Mouse (Mus musculus) intestine, embryonic 14.5 days (tissue): ENCODE results near the gene Gpatch4. TPM values are rescaled to one million over a fixed set of nuclear protein-coding genes. Genes with fewer than 3 reads are reported as not detected.

ENCODE experiments used
- ATAC-seq: fragments of 200-750 bp; cut with Nextera tagmentation; replicated peaks from 2 replicates; pipeline ENCODE4 v1.8.0; 2017; ENCODE audit warnings: low read depth, moderate number of reproducible peaks, moderate TSS enrichment, moderate library complexity; ENCODE audit not compliant: low FRiP score, low TSS enrichment
- DNase-seq: peaks from one replicate; pipeline ENCODE4 v3.0.0-alpha.2; 2018; ENCODE audit warnings: low spot score
- H3K27ac ChIP-seq: fragments of 300-500 bp; sonication (generic); 2 replicates; pipeline ENCODE4 v1.5.1; 2014; ENCODE audit warnings: low read depth, mild to moderate bottlenecking, control low read depth
- H3K27me3 ChIP-seq: fragments of 300-500 bp; sonication (generic); replicated peaks from 2 replicates; pipeline ENCODE4 v1.6.1; 2014; ENCODE audit warnings: low read length, control low read depth; ENCODE audit not compliant: control insufficient read depth, insufficient read depth
- H3K36me3 ChIP-seq: fragments of 300-500 bp; sonication (generic); 2 replicates; pipeline ENCODE4 v1.6.1; 2014; ENCODE audit warnings: low read length, control low read depth; ENCODE audit not compliant: control insufficient read depth, insufficient read depth
- H3K4me1 ChIP-seq: fragments of 300-500 bp; sonication (generic); replicated peaks from 2 replicates; pipeline ENCODE4 v1.6.1; 2014; ENCODE audit warnings: low read length, control low read depth, mixed read lengths; ENCODE audit not compliant: control insufficient read depth, insufficient read depth
- H3K4me2 ChIP-seq: fragments of 300-500 bp; sonication (generic); 2 replicates; pipeline ENCODE4 v1.6.1; 2014; ENCODE audit warnings: low read length
- H3K4me3 ChIP-seq: fragments of 300-500 bp; sonication (generic); 2 replicates; pipeline ENCODE4 v1.5.1; 2014; ENCODE audit warnings: low read depth, low read length, control low read depth, mixed read lengths
- H3K9ac ChIP-seq: fragments of 300-500 bp; sonication (generic); 2 replicates; pipeline ENCODE4 v1.6.1; 2014; ENCODE audit warnings: mild to moderate bottlenecking, low read length
- H3K9me3 ChIP-seq: fragments of 300-500 bp; sonication (generic); 2 replicates; pipeline ENCODE4 v1.6.1; 2016; ENCODE audit warnings: low read length, control low read depth; ENCODE audit not compliant: control insufficient read depth
- WGBS: fragments of 180-500 bp; shearing (Covaris S2); extraction: QIAGEN DNeasy Blood & Tissue Kit; methylation state at CpG from one replicate; pipeline ENCODE4 v1.1.7; 2014; 5-methylcytosine and 5-hydroxymethylcytosine counted together
- polyA plus RNA-seq: library from polyadenylated mRNA; unstranded; fragments of >200 nt; fragmentation: Nextera tagmentation; extraction: Ambion mirVana; gene quantifications from 2 replicates; pipeline ENCODE4 v1.2.1, GENCODE M21; 2014

Gene Gpatch4
- polyA plus RNA-seq, 1 experiment from 2014 or later: 41.1 TPM

DNA sequence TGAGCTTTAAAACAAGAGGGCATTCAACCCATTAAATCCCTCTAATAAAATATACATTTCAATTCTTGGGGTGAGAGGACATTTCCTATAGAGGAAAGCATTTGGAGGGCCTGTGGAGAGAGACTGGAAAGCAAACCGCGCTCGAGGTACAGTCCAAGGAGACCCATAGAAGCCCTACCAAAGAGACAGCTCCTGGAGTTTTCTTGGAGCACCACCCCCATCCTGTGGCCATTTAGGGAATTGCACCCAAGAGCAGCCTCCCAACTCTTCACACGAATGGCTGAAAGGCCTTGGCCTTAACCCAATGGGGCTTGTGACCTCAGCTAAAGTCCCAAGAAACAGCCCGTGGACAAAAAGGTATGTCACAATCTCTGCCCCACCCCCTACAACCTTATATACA, 28.9 kb downstream of the Gpatch4 start:
- Histone ChIP-seq H3K36me3 (no peaks in the 10 kb centered on the region), H3K27ac (no peak overlapping the region), H3K9ac (no peak overlapping the region), H3K9me3 (no peaks in the 10 kb centered on the region), H3K4me1 (no peaks in the 10 kb centered on the region), H3K27me3 (no peaks in the 10 kb centered on the region), H3K4me2 (no peak overlapping the region), H3K4me3 (no peak overlapping the region)
- peak; percentile 99 for DNase-seq
- peak; percentile 64; the same call in 1 of the 2 replicates for ATAC-seq
- 2% methylated on average over 5 of the region's 5 CpGs for WGBS

DNA sequence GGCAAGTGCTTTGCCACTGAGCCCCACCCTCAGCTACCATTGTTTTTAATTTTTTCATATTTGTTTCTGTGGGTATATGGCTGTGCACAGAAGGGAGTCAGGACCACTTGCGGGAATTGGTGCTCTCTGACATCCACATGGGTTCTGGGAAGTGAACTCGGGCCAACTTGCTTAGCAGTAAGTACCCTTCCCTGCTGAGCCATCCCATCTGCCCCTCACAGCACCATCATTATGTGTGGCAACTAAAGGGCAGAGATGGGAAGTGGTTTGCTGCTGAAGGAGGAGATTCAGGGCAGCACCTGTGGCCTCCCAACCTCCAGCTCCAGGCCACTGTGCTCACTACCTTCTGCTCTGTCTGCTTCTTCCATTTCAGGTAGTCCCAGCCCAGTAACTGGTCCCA, 30.7 kb downstream of the Gpatch4 start:
- 59% methylated on average over 2 of the region's 2 CpGs for WGBS
- no peak for ATAC-seq
- H3K27me3 ChIP-seq: no peaks in the 10 kb centered on the region
- DNase-seq: no peak
- H3K27ac ChIP-seq: no peak overlapping the region
- H3K4me2 ChIP-seq: no peak overlapping the region
- H3K4me3 ChIP-seq: no peak overlapping the region
- no peaks in the 10 kb centered on the region for H3K4me1 ChIP-seq
- H3K9me3 ChIP-seq: no peaks in the 10 kb centered on the region
- no peak overlapping the region for H3K9ac ChIP-seq
- H3K36me3 ChIP-seq: no peaks in the 10 kb centered on the region

DNA sequence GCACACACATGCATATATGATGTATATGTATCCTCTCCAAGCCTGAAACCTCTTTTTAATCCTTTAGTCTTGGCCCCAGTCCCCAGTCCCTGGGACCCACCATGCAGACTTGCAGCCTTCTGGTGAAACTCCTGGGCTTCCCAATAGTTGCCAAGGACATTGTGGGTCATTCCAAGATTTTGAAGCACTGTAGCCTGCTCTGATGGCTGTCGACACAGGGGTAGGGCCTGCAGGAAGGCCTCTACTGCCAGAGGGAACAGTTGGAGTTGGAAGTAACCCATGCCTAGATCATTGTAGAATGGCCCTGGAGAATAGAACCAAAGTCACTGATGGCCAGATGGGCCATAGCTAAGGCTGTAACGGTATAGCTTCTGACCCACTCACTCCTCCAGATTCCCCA, 31.4 kb downstream of the Gpatch4 start:
- H3K9me3 ChIP-seq: no peaks in the 10 kb centered on the region
- H3K27me3 ChIP-seq: no peaks in the 10 kb centered on the region
- no peak overlapping the region for H3K4me2 ChIP-seq
- H3K9ac ChIP-seq: no peak overlapping the region
- WGBS: 65% methylated on average over 2 of the region's 2 CpGs
- DNase-seq (no peak), ATAC-seq (no peak)
- H3K27ac ChIP-seq: no peak overlapping the region
- H3K36me3 ChIP-seq: no peaks in the 10 kb centered on the region
- H3K4me1 ChIP-seq: no peaks in the 10 kb centered on the region
- H3K4me3 ChIP-seq: no peak overlapping the region

GRCm38 (mm10) chr3:88074766-88075165, 31.9 kb downstream of the Gpatch4 start:
- H3K36me3 ChIP-seq: no peaks in the 10 kb centered on the region
- ATAC-seq (no peak), DNase-seq (no peak)
- no peaks in the 10 kb centered on the region for H3K9me3 ChIP-seq
- no peaks in the 10 kb centered on the region for H3K27me3 ChIP-seq
- no peak overlapping the region for H3K4me3 ChIP-seq
- H3K27ac ChIP-seq: no peak overlapping the region
- H3K9ac ChIP-seq: no peak overlapping the region
- 78% methylated on average over 8 of the region's 8 CpGs for WGBS
- H3K4me1 ChIP-seq: no peaks in the 10 kb centered on the region
- H3K4me2 ChIP-seq: no peak overlapping the region

GRCm38 (mm10) chr3:88077441-88077840, 34.5 kb downstream of the Gpatch4 start:
- Histone ChIP-seq H3K9ac (no peak overlapping the region), H3K4me2 (no peak overlapping the region), H3K4me1 (peaks cover 3% of the 10 kb centered on the region; the same call in 1 of the 2 replicates), H3K27me3 (no peaks in the 10 kb centered on the region), H3K36me3 (no peaks in the 10 kb centered on the region), H3K27ac (no peak overlapping the region), H3K4me3 (no peak overlapping the region), H3K9me3 (no peaks in the 10 kb centered on the region)
- WGBS: 46% methylated on average over 8 of the region's 8 CpGs
- ATAC-seq (no peak), DNase-seq (no peak)

DNA sequence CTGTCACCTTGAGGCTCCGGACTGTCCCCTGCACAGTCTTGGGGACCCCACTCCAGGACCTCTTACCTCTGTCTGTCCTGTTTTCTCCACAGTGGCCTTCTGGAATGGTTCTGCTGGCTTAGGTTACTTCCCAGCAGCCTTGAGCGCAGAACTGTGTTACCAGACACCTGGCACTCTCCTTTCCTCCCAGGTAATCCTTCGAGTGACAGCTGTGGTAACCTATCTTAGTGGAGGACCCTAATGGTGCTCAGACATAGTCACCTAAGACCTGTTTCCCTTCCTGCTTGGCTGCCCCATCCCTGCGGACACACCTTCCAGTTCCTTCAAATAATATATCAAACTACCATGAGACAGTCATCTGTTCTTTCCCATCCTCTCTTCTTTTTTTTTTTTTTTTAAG, 35.3 kb downstream of the Gpatch4 start, which contains the start of gene Ttc24:
Ttc24 (minus strand) TSS at position 101 of the 400 bp plus-strand sequence.
- WGBS: 74% methylated on average over 4 of the region's 4 CpGs
- no peak for ATAC-seq
- no peak for DNase-seq
- Histone ChIP-seq H3K9me3 (no peaks in the 10 kb centered on the region), H3K4me3 (no peak within 1 kb of the TSS), H3K4me2 (no peak within 1 kb of the TSS), H3K4me1 (peaks cover 10% of the 10 kb centered on the region; the same call in 1 of the 2 replicates), H3K36me3 (no peaks in the 10 kb centered on the region), H3K27ac (no peak within 1 kb of the TSS), H3K9ac (no peak within 1 kb of the TSS), H3K27me3 (no peaks in the 10 kb centered on the region)

GRCm38 (mm10) chr3:88081345-88082223, 38.7 kb downstream of the Gpatch4 start, which contains the start of gene Iqgap3:
Gene Iqgap3 (plus strand): TSS chr3:88081971.
- Histone ChIP-seq H3K36me3 (peaks cover 16% of the 10 kb centered on the region), H3K4me2 (peak within 1 kb of the TSS; percentile 57), H3K27ac (no peak within 1 kb of the TSS), H3K4me3 (peak within 1 kb of the TSS; percentile 49), H3K9ac (peak within 1 kb of the TSS; percentile 48), H3K4me1 (peaks cover 10% of the 10 kb centered on the region; the same call in 1 of the 2 replicates), H3K9me3 (no peaks in the 10 kb centered on the region), H3K27me3 (no peaks in the 10 kb centered on the region)
- WGBS: 19% methylated on average over 33 of the region's 33 CpGs
- ATAC-seq: peak; percentile 82
- peak; percentile 92 for DNase-seq

DNA sequence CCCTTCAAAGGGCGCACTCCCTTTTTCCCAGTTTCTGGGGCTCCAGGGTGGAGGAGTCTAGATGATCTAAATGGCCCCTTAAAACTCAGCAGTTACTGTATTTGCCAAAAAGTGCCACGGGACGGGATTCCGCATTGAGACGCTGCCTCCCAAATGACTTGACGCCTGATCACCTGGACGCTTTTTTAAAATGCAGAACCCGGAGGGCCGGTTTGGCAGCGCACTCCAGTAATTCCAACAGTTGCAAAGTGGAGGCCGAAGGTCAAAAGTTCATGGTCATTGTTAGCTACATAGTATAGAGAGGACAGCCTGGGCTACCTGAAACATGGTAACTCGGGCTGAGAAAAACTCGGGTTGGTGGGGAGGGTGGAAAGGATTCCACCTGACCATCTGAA, 39.3 kb downstream of the Gpatch4 start:
- Histone ChIP-seq H3K4me1 (peaks cover 10% of the 10 kb centered on the region; the same call in 1 of the 2 replicates), H3K27me3 (no peaks in the 10 kb centered on the region), H3K4me2 (peak overlapping the region; percentile 57), H3K4me3 (peak overlapping the region; percentile 49), H3K27ac (no peak overlapping the region), H3K9ac (peak overlapping the region; percentile 48), H3K36me3 (peaks cover 18% of the 10 kb centered on the region), H3K9me3 (no peaks in the 10 kb centered on the region)
- WGBS: 3% methylated on average over 13 of the region's 13 CpGs
- ATAC-seq: no peak
- DNase-seq: no peak
